Comparison of ENCODE assay signal across 10 mouse cellular contexts in genomic region chr14:93009147-93010064, GRCm38 (mm10).
DNase-seq lines count a peak whose midpoint lies in the region; ATAC-seq and TF ChIP-seq lines count a peak whose summit lies in the region.
"Had no signal": no experiment of that assay in that cellular context is flagged by ENCODE, and none has a peak within 500 bp of the region (broad histone marks: within the 10 kb centered on the region; RNA-seq: fewer than 3 reads in every experiment).

No protein-coding gene starts in this region.

- no peak overlapping the region for H3K4me3 ChIP-seq in hindbrain, embryonic 14.5 days (replicated peaks; ENCODE audit: low read length)
- H3K4me3 ChIP-seq in midbrain, embryonic 16.5 days (ENCODE audit: low read depth, low read length) = no peak overlapping the region
- H3K4me3 ChIP-seq: heart, embryonic 13.5 days; limb, embryonic 15.5 days had no signal

- peak; percentile 93 for ATAC-seq in hindbrain, embryonic 14.5 days (ENCODE audit: low FRiP score)
- ATAC-seq in midbrain, embryonic 16.5 days = peak; percentile 87

- no peaks in the 10 kb centered on the region for H3K27me3 ChIP-seq in hindbrain, embryonic 14.5 days (ENCODE audit: control insufficient read depth, insufficient read depth, low read length)
- no peaks in the 10 kb centered on the region for H3K27me3 ChIP-seq in midbrain, embryonic 16.5 days (ENCODE audit: control insufficient read depth, insufficient read depth, low read depth, low read length)
- H3K27me3 ChIP-seq: heart, embryonic 13.5 days; limb, embryonic 15.5 days had no signal

- no peaks in the 10 kb centered on the region for H3K36me3 ChIP-seq in hindbrain, embryonic 14.5 days (replicated peaks; ENCODE audit: control insufficient read depth, insufficient read depth)
- no peaks in the 10 kb centered on the region for H3K36me3 ChIP-seq in midbrain, embryonic 16.5 days (ENCODE audit: control insufficient read depth, insufficient read depth, low read length)
- H3K36me3 ChIP-seq: heart, embryonic 13.5 days; limb, embryonic 15.5 days had no signal

- intact Hi-C loops in heart, postnatal 10 days (cut with DNase I) = no loop called here

- no peak overlapping the region for H3K4me2 ChIP-seq in hindbrain, embryonic 14.5 days (replicated peaks)
- H3K4me2 ChIP-seq in midbrain, embryonic 16.5 days (ENCODE audit: low read length) = no peak overlapping the region
- H3K4me2 ChIP-seq: heart, embryonic 13.5 days; limb, embryonic 15.5 days had no signal

- 0 out of 2 replicates have a peak, but pooled peaks cover 5% of the 10 kb centered on the region for H3K4me1 ChIP-seq in hindbrain, embryonic 14.5 days (replicated peaks; ENCODE audit: control insufficient read depth, insufficient read depth, low read length)
- no peaks in the 10 kb centered on the region for H3K4me1 ChIP-seq in midbrain, embryonic 16.5 days (ENCODE audit: control insufficient read depth, insufficient read depth, low read length)
- H3K4me1 ChIP-seq: heart, embryonic 13.5 days; limb, embryonic 15.5 days had no signal

- no peak for TF ChIP-seq POLR2A in brain, embryonic 14.5 days (IDR thresholded peaks at IDR 0.05; ENCODE audit: borderline replicate concordance, extremely low read depth, insufficient read depth, insufficient read length, poor library complexity, severe bottlenecking)

- no peak overlapping the region for H3K9ac ChIP-seq in hindbrain, embryonic 14.5 days
- no peak overlapping the region for H3K9ac ChIP-seq in midbrain, embryonic 16.5 days (ENCODE audit: low read depth, low read length)
- H3K9ac ChIP-seq: heart, embryonic 13.5 days; limb, embryonic 15.5 days had no signal

- DNase-seq in brain, embryonic 14.5 days (ENCODE audit: low read depth) = peak; percentile 97
- DNase-seq in cerebellum, adult 8-10 months = peak; percentile 13
- peak; percentile 85 for DNase-seq in hindbrain, embryonic 14.5 days (ENCODE audit: low spot score)
- DNase-seq in heart, postnatal 10 days = no peak
- DNase-seq in lung, postnatal 25 days (ENCODE audit: low spot score) = no peak
- no peak for DNase-seq in spleen, postnatal 4 days (ENCODE audit: low spot score in 2 of 2)
- no peak for DNase-seq in urinary bladder, postnatal 25 days (ENCODE audit: low spot score)

- 0 out of 2 replicates have a peak overlapping the region, but pooled peaks have one; percentile 4 for H3K27ac ChIP-seq in hindbrain, embryonic 14.5 days
- H3K27ac ChIP-seq in midbrain, embryonic 16.5 days (ENCODE audit: low read length) = no peak overlapping the region
- H3K27ac ChIP-seq: heart, embryonic 13.5 days; limb, embryonic 15.5 days had no signal

- H3K9me3 ChIP-seq in hindbrain, embryonic 14.5 days (ENCODE audit: control insufficient read depth, low read length) = no peaks in the 10 kb centered on the region
- H3K9me3 ChIP-seq in midbrain, embryonic 16.5 days (replicated peaks; ENCODE audit: control insufficient read depth, low read length, poor library complexity, severe bottlenecking) = no peaks in the 10 kb centered on the region
- H3K9me3 ChIP-seq: heart, embryonic 13.5 days; limb, embryonic 15.5 days had no signal

- no peak for TF ChIP-seq CTCF in brain, embryonic 14.5 days (IDR thresholded peaks at IDR 0.05; ENCODE audit: borderline replicate concordance, extremely low read depth, insufficient read depth, insufficient read length)

- WGBS in hindbrain, embryonic 14.5 days = 25% methylated on average over 5 of the region's 5 CpGs
- 19% methylated on average over 5 of the region's 5 CpGs for WGBS in midbrain, embryonic 16.5 days

Comparison
In these comparisons a context has a peak if more than half of its experiments do, and no peak if none do; other contexts are left out.
1. DNase-seq: peak in brain, embryonic 14.5 days (single experiment), cerebellum, adult 8-10 months (single experiment) and hindbrain, embryonic 14.5 days (single experiment); none in heart, postnatal 10 days (0 of 2), lung, postnatal 25 days (single experiment), spleen, postnatal 4 days (0 of 2) and urinary bladder, postnatal 25 days (single experiment).